Mouse (Mus musculus): ENCODE measurements around the gene Acot7. TPM values are rescaled to one million over a fixed set of nuclear protein-coding genes. Genes with fewer than 3 reads are reported as not detected.
A peak's percentile ranks its signal among the peaks of the same experiment; 100 is the strongest.

Gene Acot7
- polyA plus RNA-seq, 1 experiment from 2014 or later, result 276 TPM

GRCm38 (mm10) chr4:152295916-152296315, 118.0 kb downstream of the Acot7 start:
- Histone ChIP-seq H3K27ac (replicated peaks; ENCODE audit: low read depth, low read length) (no peak overlapping the region), H3K27me3 (ENCODE audit: control insufficient read depth, insufficient read depth, low read length) (peaks cover 54% of the 10 kb centered on the region), H3K4me3 (replicated peaks; ENCODE audit: low read depth, low read length) (no peak overlapping the region), H3K4me1 (ENCODE audit: control insufficient read depth, insufficient read depth, low read length) (peaks cover 28% of the 10 kb centered on the region), H3K9me3 (ENCODE audit: control insufficient read depth, low read length) (no peaks in the 10 kb centered on the region), H3K9ac (replicated peaks; ENCODE audit: low read length) (no peak overlapping the region), H3K4me2 (ENCODE audit: low read length) (no peak overlapping the region), H3K36me3 (ENCODE audit: control insufficient read depth, insufficient read depth, low read length) (peaks cover 14% of the 10 kb centered on the region)
- DNase-seq (no peak), ATAC-seq (ENCODE audit: low FRiP score, low TSS enrichment) (no peak)
- WGBS, result 49% methylated on average over 4 of the region's 4 CpGs

- no peak for DNase-seq
- H3K4me1 ChIP-seq (ENCODE audit: control insufficient read depth, insufficient read depth, low read length), result peaks cover 25% of the 10 kb centered on the region
- peaks cover 18% of the 10 kb centered on the region for H3K36me3 ChIP-seq (ENCODE audit: control insufficient read depth, insufficient read depth, low read length)
- WGBS, result 25% methylated on average over 8 of the region's 8 CpGs
- H3K9me3 ChIP-seq (ENCODE audit: control insufficient read depth, low read length), result no peaks in the 10 kb centered on the region
- H3K4me3 ChIP-seq (replicated peaks; ENCODE audit: low read depth, low read length), result peak overlapping the region; percentile 89
- no peak for ATAC-seq (ENCODE audit: low FRiP score, low TSS enrichment)
- peak overlapping the region; percentile 72 for H3K4me2 ChIP-seq (ENCODE audit: low read length)
- no peak overlapping the region for H3K27ac ChIP-seq (replicated peaks; ENCODE audit: low read depth, low read length)
- peaks cover 49% of the 10 kb centered on the region for H3K27me3 ChIP-seq (ENCODE audit: control insufficient read depth, insufficient read depth, low read length)
- H3K9ac ChIP-seq (replicated peaks; ENCODE audit: low read length), result no peak overlapping the region; the same call in 1 of the 2 replicates
Measured at GRCm38 (mm10) chr4:152296371-152296770, 118.4 kb downstream of the Acot7 start.

GRCm38 (mm10) chr4:152296874-152297861, 119.2 kb downstream of the Acot7 start, which contains the start of gene Icmt:
Gene Icmt (plus strand): TSS chr4:152297227.
- H3K27me3 ChIP-seq (ENCODE audit: control insufficient read depth, insufficient read depth, low read length), result peaks cover 42% of the 10 kb centered on the region
- H3K36me3 ChIP-seq (ENCODE audit: control insufficient read depth, insufficient read depth, low read length), result peaks cover 25% of the 10 kb centered on the region
- ATAC-seq (ENCODE audit: low FRiP score, low TSS enrichment) (peak; percentile 95), DNase-seq (peak; percentile 100)
- H3K4me1 ChIP-seq (ENCODE audit: control insufficient read depth, insufficient read depth, low read length), result peaks cover 25% of the 10 kb centered on the region
- peak within 1 kb of the TSS; percentile 95 for H3K9ac ChIP-seq (replicated peaks; ENCODE audit: low read length)
- under 1% methylated on average over 119 of the region's 119 CpGs for WGBS
- peak within 1 kb of the TSS; percentile 96 for H3K4me2 ChIP-seq (ENCODE audit: low read length)
- H3K27ac ChIP-seq (replicated peaks; ENCODE audit: low read depth, low read length), result peak within 1 kb of the TSS; percentile 79
- H3K4me3 ChIP-seq (replicated peaks; ENCODE audit: low read depth, low read length), result peak within 1 kb of the TSS; percentile 89
- no peaks in the 10 kb centered on the region for H3K9me3 ChIP-seq (ENCODE audit: control insufficient read depth, low read length)

GRCm38 (mm10) chr4:152298836-152299235, 120.9 kb downstream of the Acot7 start:
- Histone ChIP-seq H3K4me1 (ENCODE audit: control insufficient read depth, insufficient read depth, low read length) (peaks cover 16% of the 10 kb centered on the region), H3K27me3 (ENCODE audit: control insufficient read depth, insufficient read depth, low read length) (peaks cover 25% of the 10 kb centered on the region), H3K27ac (replicated peaks; ENCODE audit: low read depth, low read length) (no peak overlapping the region), H3K9me3 (ENCODE audit: control insufficient read depth, low read length) (no peaks in the 10 kb centered on the region), H3K4me2 (ENCODE audit: low read length) (no peak overlapping the region), H3K9ac (replicated peaks; ENCODE audit: low read length) (no peak overlapping the region; the same call in 1 of the 2 replicates), H3K4me3 (replicated peaks; ENCODE audit: low read depth, low read length) (no peak overlapping the region), H3K36me3 (ENCODE audit: control insufficient read depth, insufficient read depth, low read length) (peaks cover 41% of the 10 kb centered on the region)
- 79% methylated on average over 14 of the region's 14 CpGs for WGBS
- no peak for DNase-seq
- no peak for ATAC-seq (ENCODE audit: low FRiP score, low TSS enrichment)

- H3K27me3 ChIP-seq (ENCODE audit: control insufficient read depth, insufficient read depth, low read length), result peaks cover 10% of the 10 kb centered on the region; the same call in 1 of the 2 replicates
- peaks cover 13% of the 10 kb centered on the region for H3K4me1 ChIP-seq (ENCODE audit: control insufficient read depth, insufficient read depth, low read length)
- H3K9me3 ChIP-seq (ENCODE audit: control insufficient read depth, low read length), result no peaks in the 10 kb centered on the region
- no peak for ATAC-seq (ENCODE audit: low FRiP score, low TSS enrichment)
- H3K4me3 ChIP-seq (replicated peaks; ENCODE audit: low read depth, low read length), result no peak overlapping the region
- WGBS, result 90% methylated on average over 8 of the region's 8 CpGs
- no peak overlapping the region for H3K9ac ChIP-seq (replicated peaks; ENCODE audit: low read length)
- no peak for DNase-seq
- peaks cover 57% of the 10 kb centered on the region for H3K36me3 ChIP-seq (ENCODE audit: control insufficient read depth, insufficient read depth, low read length)
- H3K27ac ChIP-seq (replicated peaks; ENCODE audit: low read depth, low read length), result no peak overlapping the region
- no peak overlapping the region for H3K4me2 ChIP-seq (ENCODE audit: low read length)
Measured at GRCm38 (mm10) chr4:152300375-152300774, 122.4 kb downstream of the Acot7 start.

- DNase-seq (no peak), ATAC-seq (ENCODE audit: low FRiP score, low TSS enrichment) (no peak)
- Histone ChIP-seq H3K4me2 (ENCODE audit: low read length) (no peak overlapping the region), H3K4me3 (replicated peaks; ENCODE audit: low read depth, low read length) (no peak overlapping the region), H3K27ac (replicated peaks; ENCODE audit: low read depth, low read length) (no peak overlapping the region), H3K27me3 (ENCODE audit: control insufficient read depth, insufficient read depth, low read length) (0 out of 2 replicates have a peak, but pooled peaks cover 4% of the 10 kb centered on the region), H3K9ac (replicated peaks; ENCODE audit: low read length) (no peak overlapping the region), H3K36me3 (ENCODE audit: control insufficient read depth, insufficient read depth, low read length) (peaks cover 61% of the 10 kb centered on the region), H3K4me1 (ENCODE audit: control insufficient read depth, insufficient read depth, low read length) (peaks cover 9% of the 10 kb centered on the region), H3K9me3 (ENCODE audit: control insufficient read depth, low read length) (no peaks in the 10 kb centered on the region)
- WGBS, result 53% methylated on average over 11 of the region's 11 CpGs
Measured at GRCm38 (mm10) chr4:152302012-152302411, 124.1 kb downstream of the Acot7 start.

- Histone ChIP-seq H3K4me3 (replicated peaks; ENCODE audit: low read depth, low read length) (no peak overlapping the region), H3K4me1 (ENCODE audit: control insufficient read depth, insufficient read depth, low read length) (peaks cover 5% of the 10 kb centered on the region), H3K4me2 (ENCODE audit: low read length) (no peak overlapping the region), H3K36me3 (ENCODE audit: control insufficient read depth, insufficient read depth, low read length) (peaks cover 63% of the 10 kb centered on the region), H3K9me3 (ENCODE audit: control insufficient read depth, low read length) (no peaks in the 10 kb centered on the region), H3K27me3 (ENCODE audit: control insufficient read depth, insufficient read depth, low read length) (0 out of 2 replicates have a peak, but pooled peaks cover 4% of the 10 kb centered on the region), H3K27ac (replicated peaks; ENCODE audit: low read depth, low read length) (no peak overlapping the region), H3K9ac (replicated peaks; ENCODE audit: low read length) (no peak overlapping the region)
- 93% methylated on average over 10 of the region's 10 CpGs for WGBS
- ATAC-seq (ENCODE audit: low FRiP score, low TSS enrichment) (no peak), DNase-seq (no peak)
Measured at GRCm38 (mm10) chr4:152303172-152303571, 125.2 kb downstream of the Acot7 start.

- peaks cover 67% of the 10 kb centered on the region for H3K36me3 ChIP-seq (ENCODE audit: control insufficient read depth, insufficient read depth, low read length)
- H3K9me3 ChIP-seq (ENCODE audit: control insufficient read depth, low read length), result no peaks in the 10 kb centered on the region
- no peak overlapping the region for H3K4me3 ChIP-seq (replicated peaks; ENCODE audit: low read depth, low read length)
- no peaks in the 10 kb centered on the region for H3K4me1 ChIP-seq (ENCODE audit: control insufficient read depth, insufficient read depth, low read length)
- ATAC-seq (ENCODE audit: low FRiP score, low TSS enrichment) (no peak), DNase-seq (no peak)
- no peak overlapping the region for H3K4me2 ChIP-seq (ENCODE audit: low read length)
- no peak overlapping the region for H3K9ac ChIP-seq (replicated peaks; ENCODE audit: low read length)
- H3K27me3 ChIP-seq (ENCODE audit: control insufficient read depth, insufficient read depth, low read length), result peaks cover under 1% of the 10 kb centered on the region; the same call in 1 of the 2 replicates
- H3K27ac ChIP-seq (replicated peaks; ENCODE audit: low read depth, low read length), result no peak overlapping the region
- WGBS, result 95% methylated on average over 6 of the region's 6 CpGs
Measured at GRCm38 (mm10) chr4:152304685-152305084, 126.8 kb downstream of the Acot7 start.

All from midbrain, embryonic 14.5 days (tissue).